Mouse (Mus musculus) intestine, embryonic 14.5 days (tissue): ENCODE data around the gene Txndc11. TPM values are rescaled to one million over a fixed set of nuclear protein-coding genes. Genes with fewer than 3 reads are reported as not detected.

ENCODE experiments used
- ATAC-seq: fragments of 200-750 bp; cut with Nextera tagmentation; replicated peaks from 2 replicates; pipeline ENCODE4 v1.8.0; 2017; ENCODE audit warnings: low read depth, moderate number of reproducible peaks, moderate TSS enrichment, moderate library complexity; ENCODE audit not compliant: low FRiP score, low TSS enrichment
- DNase-seq: peaks from one replicate; pipeline ENCODE4 v3.0.0-alpha.2; 2018; ENCODE audit warnings: low spot score
- H3K27ac ChIP-seq: fragments of 300-500 bp; sonication (generic); 2 replicates; pipeline ENCODE4 v1.5.1; 2014; ENCODE audit warnings: low read depth, mild to moderate bottlenecking, control low read depth
- H3K27me3 ChIP-seq: fragments of 300-500 bp; sonication (generic); replicated peaks from 2 replicates; pipeline ENCODE4 v1.6.1; 2014; ENCODE audit warnings: low read length, control low read depth; ENCODE audit not compliant: control insufficient read depth, insufficient read depth
- H3K36me3 ChIP-seq: fragments of 300-500 bp; sonication (generic); 2 replicates; pipeline ENCODE4 v1.6.1; 2014; ENCODE audit warnings: low read length, control low read depth; ENCODE audit not compliant: control insufficient read depth, insufficient read depth
- H3K4me1 ChIP-seq: fragments of 300-500 bp; sonication (generic); replicated peaks from 2 replicates; pipeline ENCODE4 v1.6.1; 2014; ENCODE audit warnings: low read length, control low read depth, mixed read lengths; ENCODE audit not compliant: control insufficient read depth, insufficient read depth
- H3K4me2 ChIP-seq: fragments of 300-500 bp; sonication (generic); 2 replicates; pipeline ENCODE4 v1.6.1; 2014; ENCODE audit warnings: low read length
- H3K4me3 ChIP-seq: fragments of 300-500 bp; sonication (generic); 2 replicates; pipeline ENCODE4 v1.5.1; 2014; ENCODE audit warnings: low read depth, low read length, control low read depth, mixed read lengths
- H3K9ac ChIP-seq: fragments of 300-500 bp; sonication (generic); 2 replicates; pipeline ENCODE4 v1.6.1; 2014; ENCODE audit warnings: mild to moderate bottlenecking, low read length
- H3K9me3 ChIP-seq: fragments of 300-500 bp; sonication (generic); 2 replicates; pipeline ENCODE4 v1.6.1; 2016; ENCODE audit warnings: low read length, control low read depth; ENCODE audit not compliant: control insufficient read depth
- WGBS: fragments of 180-500 bp; shearing (Covaris S2); extraction: QIAGEN DNeasy Blood & Tissue Kit; methylation state at CpG from one replicate; pipeline ENCODE4 v1.1.7; 2014; 5-methylcytosine and 5-hydroxymethylcytosine counted together
- polyA plus RNA-seq: library from polyadenylated mRNA; unstranded; fragments of >200 nt; fragmentation: Nextera tagmentation; extraction: Ambion mirVana; gene quantifications from 2 replicates; pipeline ENCODE4 v1.2.1, GENCODE M21; 2014

Txndc11 gene
- 34.8 and 39.2 TPM in 2 replicates for polyA plus RNA-seq

DNA sequence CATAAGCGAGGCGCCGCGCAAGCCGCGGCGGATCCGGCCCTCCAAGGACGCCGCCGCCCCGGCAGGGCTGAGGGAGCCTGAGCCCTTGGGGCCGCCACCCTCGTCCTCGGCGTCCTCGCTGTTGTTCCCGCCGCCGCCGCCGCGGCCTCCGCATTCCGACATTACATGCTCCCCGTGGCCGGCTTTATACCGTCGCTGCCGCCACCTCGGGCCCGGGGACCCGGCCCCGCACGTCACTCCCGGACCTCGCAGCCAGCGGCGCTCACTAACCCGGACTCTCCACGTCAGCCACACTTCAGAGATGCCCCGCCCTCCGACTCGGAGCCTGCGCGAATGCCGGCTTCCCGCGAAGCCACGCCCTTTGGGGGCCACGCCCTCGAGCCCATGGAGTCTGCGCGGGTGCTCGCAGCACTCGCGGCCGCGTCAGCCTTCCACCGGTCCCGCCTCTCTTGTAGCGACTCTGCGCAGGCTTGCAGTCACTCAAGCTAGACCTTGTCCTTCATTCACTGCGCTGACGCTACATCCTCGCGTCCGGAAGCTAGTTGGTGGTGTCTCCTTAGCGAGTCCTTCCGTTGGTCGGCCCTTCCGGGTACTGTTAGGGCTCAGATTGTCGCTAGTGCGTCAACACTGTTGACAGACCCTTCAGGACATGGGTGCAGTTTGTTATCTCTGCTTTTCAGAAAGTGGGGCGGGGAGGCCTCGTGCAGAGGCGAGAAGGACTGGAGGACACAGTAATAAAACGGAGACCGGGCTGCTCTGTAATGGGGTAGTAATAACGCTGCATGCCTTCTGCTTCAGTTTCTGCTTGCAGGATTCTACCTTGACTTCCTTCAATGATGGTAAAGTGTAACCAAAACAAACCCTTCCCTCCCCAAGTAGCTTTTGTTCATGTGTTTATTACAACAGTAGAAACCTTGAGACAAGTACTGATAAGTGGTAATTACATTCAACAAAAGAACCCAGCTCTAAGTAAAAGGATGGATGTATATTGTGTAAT lies at the start of gene Txndc11:
TSS of gene Txndc11 (minus strand) at position 303 of the 997 bp plus-strand sequence.
- Histone ChIP-seq H3K4me1 (peaks cover 19% of the 10 kb centered on the region), H3K9me3 (no peaks in the 10 kb centered on the region), H3K4me3 (peak within 1 kb of the TSS; percentile 92), H3K27me3 (no peaks in the 10 kb centered on the region), H3K27ac (peak within 1 kb of the TSS; percentile 85), H3K36me3 (peaks cover 32% of the 10 kb centered on the region), H3K4me2 (peak within 1 kb of the TSS; percentile 55), H3K9ac (peak within 1 kb of the TSS; percentile 92)
- DNase-seq (peak; percentile 97), ATAC-seq (peak; percentile 99)
- under 1% methylated on average over 77 of the region's 80 CpGs for WGBS

- 58% methylated on average over 2 of the region's 2 CpGs for WGBS
Observed at GRCm38 (mm10) chr16:11177404-11177803, 43.0 kb upstream of the Txndc11 start.

DNA sequence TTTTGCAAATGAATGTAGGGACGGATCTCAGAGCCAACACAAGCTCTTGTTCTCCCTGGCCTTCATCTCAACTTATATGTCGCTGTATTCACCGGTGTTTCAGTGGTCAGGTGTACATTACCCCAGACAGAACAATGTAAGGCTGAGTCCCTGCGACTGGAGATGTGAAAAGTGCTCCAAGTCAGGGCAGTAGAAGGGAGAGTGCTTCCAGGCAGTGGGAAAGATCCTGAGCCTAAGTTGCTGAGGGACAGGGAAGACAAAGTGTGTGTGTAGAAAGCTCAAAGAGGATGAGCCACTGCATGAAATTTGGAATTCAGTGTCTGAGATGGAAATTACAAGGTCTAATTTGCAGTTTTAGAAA lies 42.4 kb upstream of the Txndc11 start:
- peak overlapping the region; percentile 97 for H3K4me3 ChIP-seq
- no peaks in the 10 kb centered on the region for H3K36me3 ChIP-seq
- no peaks in the 10 kb centered on the region for H3K27me3 ChIP-seq
- ATAC-seq (no peak), DNase-seq (no peak)
- no peaks in the 10 kb centered on the region; the same call in none of the 2 replicates for H3K4me1 ChIP-seq
- H3K27ac ChIP-seq = no peak overlapping the region
- 5% methylated on average over 4 of the region's 4 CpGs for WGBS
- peak overlapping the region; percentile 84 for H3K4me2 ChIP-seq
- H3K9ac ChIP-seq = peak overlapping the region; percentile 85
- no peaks in the 10 kb centered on the region for H3K9me3 ChIP-seq

More at GRCm38 (mm10) chr16:11177404-11177803, 43.0 kb upstream of the Txndc11 start:
- DNase-seq (no peak), ATAC-seq (no peak)
- Histone ChIP-seq H3K27me3 (no peaks in the 10 kb centered on the region), H3K36me3 (no peaks in the 10 kb centered on the region), H3K4me2 (0 out of 2 replicates have a peak overlapping the region, but pooled peaks have one; percentile 84), H3K4me1 (no peaks in the 10 kb centered on the region; the same call in none of the 2 replicates), H3K9ac (no peak overlapping the region), H3K4me3 (no peak overlapping the region), H3K27ac (no peak overlapping the region), H3K9me3 (no peaks in the 10 kb centered on the region)

GRCm38 (mm10) chr16:11176208-11176883 lies 41.9 kb upstream of the Txndc11 start, which contains the start of gene Zc3h7a:
TSS of gene Zc3h7a (minus strand) at chr16:11176393.
- peak within 1 kb of the TSS; percentile 84 for H3K27ac ChIP-seq
- DNase-seq (peak; percentile 92), ATAC-seq (peak; percentile 93)
- no peaks in the 10 kb centered on the region; the same call in none of the 2 replicates for H3K4me1 ChIP-seq
- no peaks in the 10 kb centered on the region for H3K9me3 ChIP-seq
- no peaks in the 10 kb centered on the region for H3K27me3 ChIP-seq
- peak within 1 kb of the TSS; percentile 97 for H3K4me3 ChIP-seq
- H3K36me3 ChIP-seq = no peaks in the 10 kb centered on the region
- peak within 1 kb of the TSS; percentile 84 for H3K4me2 ChIP-seq
- WGBS = under 1% methylated on average over 55 of the region's 57 CpGs
- H3K9ac ChIP-seq = peak within 1 kb of the TSS; percentile 85

GRCm38 (mm10) chr16:11175489-11176207 lies 41.2 kb upstream of the Txndc11 start:
- Histone ChIP-seq H3K4me3 (peak overlapping the region; percentile 97), H3K9ac (peak overlapping the region; percentile 85), H3K27ac (peak overlapping the region; percentile 84), H3K9me3 (no peaks in the 10 kb centered on the region), H3K36me3 (no peaks in the 10 kb centered on the region), H3K27me3 (no peaks in the 10 kb centered on the region), H3K4me1 (no peaks in the 10 kb centered on the region; the same call in none of the 2 replicates), H3K4me2 (peak overlapping the region; percentile 84)
- DNase-seq (peak; percentile 81), ATAC-seq (peak; percentile 69)
- WGBS = under 1% methylated on average over 70 of the region's 72 CpGs

- H3K9me3 ChIP-seq = no peaks in the 10 kb centered on the region
- H3K9ac ChIP-seq = peak overlapping the region; percentile 85
- peak overlapping the region; percentile 97 for H3K4me3 ChIP-seq
- no peak for DNase-seq
- H3K36me3 ChIP-seq = no peaks in the 10 kb centered on the region
- H3K27me3 ChIP-seq = no peaks in the 10 kb centered on the region
- peak overlapping the region; percentile 84 for H3K4me2 ChIP-seq
- peak overlapping the region; percentile 84; the same call in 1 of the 2 replicates for H3K27ac ChIP-seq
- no peak for ATAC-seq
- 15% methylated on average over 9 of the region's 9 CpGs for WGBS
- no peaks in the 10 kb centered on the region; the same call in none of the 2 replicates for H3K4me1 ChIP-seq
Observed at GRCm38 (mm10) chr16:11175100-11175488, 40.6 kb upstream of the Txndc11 start.

- H3K9ac ChIP-seq = peak overlapping the region; percentile 85
- no peaks in the 10 kb centered on the region; the same call in none of the 2 replicates for H3K4me1 ChIP-seq
- no peaks in the 10 kb centered on the region for H3K27me3 ChIP-seq
- H3K36me3 ChIP-seq = no peaks in the 10 kb centered on the region
- no peak for ATAC-seq
- peak; percentile 86 for DNase-seq
- WGBS = 10% methylated on average over 10 of the region's 10 CpGs
- H3K4me3 ChIP-seq = peak overlapping the region; percentile 97
- H3K27ac ChIP-seq = peak overlapping the region; percentile 84; the same call in 1 of the 2 replicates
- H3K9me3 ChIP-seq = no peaks in the 10 kb centered on the region
- H3K4me2 ChIP-seq = peak overlapping the region; percentile 84
Observed at GRCm38 (mm10) chr16:11174671-11175081, 40.2 kb upstream of the Txndc11 start.

- H3K27ac ChIP-seq = no peak overlapping the region
- ATAC-seq (no peak), DNase-seq (no peak)
- no peak overlapping the region for H3K4me2 ChIP-seq
- no peaks in the 10 kb centered on the region for H3K36me3 ChIP-seq
- no peak overlapping the region for H3K4me3 ChIP-seq
- no peaks in the 10 kb centered on the region for H3K9me3 ChIP-seq
- H3K9ac ChIP-seq = no peak overlapping the region
- WGBS = 81% methylated on average over 6 of the region's 6 CpGs
- H3K27me3 ChIP-seq = no peaks in the 10 kb centered on the region
- H3K4me1 ChIP-seq = no peaks in the 10 kb centered on the region; the same call in none of the 2 replicates
Observed at GRCm38 (mm10) chr16:11171679-11172078, 37.2 kb upstream of the Txndc11 start.
